Comparison of ENCODE assay signal across 13 mouse cellular contexts in the genomic region with DNA sequence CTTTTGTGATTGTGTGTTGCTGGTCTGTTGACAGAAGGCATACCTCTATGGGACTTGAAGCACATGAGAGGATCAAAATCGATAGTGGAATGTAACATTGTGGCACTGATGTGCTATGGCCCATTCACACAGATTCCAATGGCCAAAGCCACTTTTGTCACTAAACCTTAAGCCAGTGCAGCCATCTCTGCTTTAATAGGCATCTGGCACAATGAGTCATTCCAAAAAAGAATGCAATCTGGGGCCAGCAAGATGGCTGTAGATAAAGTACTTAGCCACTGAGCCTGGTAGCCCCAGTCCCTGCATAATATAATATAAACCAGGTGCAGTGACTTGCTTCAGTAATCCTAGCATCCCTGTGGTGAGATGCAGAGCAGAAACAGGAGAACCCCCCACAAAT.
"Had no signal": no experiment of that assay in that cellular context is flagged by ENCODE, and none has a peak within 500 bp of the region (broad histone marks: within the 10 kb centered on the region; RNA-seq: fewer than 3 reads in every experiment).

No protein-coding gene starts in this region.

- H3K9ac ChIP-seq: limb, embryonic 13.5 days; liver, embryonic 14.5 days; midbrain, embryonic 15.5 days; neural tube, embryonic 12.5 days had no signal

- H3K9me3 ChIP-seq: limb, embryonic 13.5 days; midbrain, embryonic 15.5 days; neural tube, embryonic 12.5 days had no signal

- H3K4me3 ChIP-seq: left cerebral cortex, adult 2 months; limb, embryonic 13.5 days; midbrain, embryonic 15.5 days; neural tube, embryonic 12.5 days had no signal

- H3K36me3 ChIP-seq: limb, embryonic 13.5 days; midbrain, embryonic 15.5 days; neural tube, embryonic 12.5 days had no signal

- H3K4me2 ChIP-seq: limb, embryonic 13.5 days; midbrain, embryonic 11.5 days had no signal

- H3K27ac ChIP-seq: left cerebral cortex, adult 2 months; limb, embryonic 13.5 days; liver, embryonic 14.5 days; midbrain, embryonic 15.5 days; neural tube, embryonic 12.5 days had no signal

- H3K27me3 ChIP-seq: limb, embryonic 13.5 days; midbrain, embryonic 15.5 days; neural tube, embryonic 12.5 days had no signal

- DNase-seq: kidney, postnatal 25 days; lung, adult 18-20 months; lung, postnatal 36 days; right cerebral cortex, postnatal 4 days; spleen, adult 18-20 months; thymus, adult 18-20 months; thymus, postnatal 14 days had no signal

- ATAC-seq: midbrain, embryonic 15.5 days had no signal
